Comparison of ENCODE assay signal across 7 mouse cellular contexts in genomic region chr14:57758237-57758636, GRCm38 (mm10). TPM values are rescaled to one million over a fixed set of nuclear protein-coding genes. Genes with fewer than 3 reads are reported as not detected.
A peak's percentile ranks its signal among the peaks of the same experiment; 100 is the strongest.
DNase-seq lines count a peak whose midpoint lies in the region; ATAC-seq and TF ChIP-seq lines count a peak whose summit lies in the region.

TSS of gene Lats2 (minus strand) at chr14:57758388.

- 0 out of 2 replicates have a peak within 1 kb of the TSS, but pooled peaks have one; percentile 10 for H3K9ac ChIP-seq in liver, embryonic 12.5 days

- no peaks in the 10 kb centered on the region for H3K9me3 ChIP-seq in liver, embryonic 12.5 days (replicated peaks)

- TF ChIP-seq CTCF in bone marrow, adult 2 months (IDR thresholded peaks at IDR 0.05; ENCODE audit: control insufficient read depth, insufficient read depth, low read length), result no peak

- no peak for TF ChIP-seq POLR2A in bone marrow, adult 2 months (IDR thresholded peaks at IDR 0.05; ENCODE audit: borderline replicate concordance, control insufficient read depth, low read depth, low read length)

- no peaks in the 10 kb centered on the region; the same call in 1 of the 2 replicates for H3K27me3 ChIP-seq in liver, embryonic 12.5 days (replicated peaks)

- no peak within 1 kb of the TSS for H3K4me3 ChIP-seq in liver, embryonic 12.5 days
- no peak within 1 kb of the TSS for H3K4me3 ChIP-seq in bone marrow, adult 2 months (replicated peaks; ENCODE audit: control insufficient read depth, low read depth, low read length)

- peaks cover 46% of the 10 kb centered on the region for H3K4me1 ChIP-seq in liver, embryonic 12.5 days
- H3K4me1 ChIP-seq in bone marrow, adult 2 months (ENCODE audit: control insufficient read depth, insufficient read depth, low read length), result peaks cover 4% of the 10 kb centered on the region

- H3K4me2 ChIP-seq in liver, embryonic 12.5 days, result no peak within 1 kb of the TSS

- no peaks in the 10 kb centered on the region for H3K36me3 ChIP-seq in liver, embryonic 12.5 days

- intact Hi-C loops in left cerebral cortex, postnatal 4 days (cut with DNase I), result no loop called here

- no peak within 1 kb of the TSS for H3K27ac ChIP-seq in liver, embryonic 12.5 days
- H3K27ac ChIP-seq in bone marrow, adult 2 months (ENCODE audit: control insufficient read depth, insufficient read depth, low read depth, low read length, poor library complexity), result no peak within 1 kb of the TSS

- no peak for DNase-seq in liver
- DNase-seq in gastrocnemius, postnatal 4 days (ENCODE audit: low spot score in 2 of 2), result no peak
- no peak for DNase-seq in left cerebral cortex, postnatal 4 days
- no peak for DNase-seq in thymus, postnatal 36 days
- no peak for DNase-seq in frontal cortex, postnatal 10 days (ENCODE audit: low spot score in 2 of 2)

- 79% methylated on average over 4 of the region's 4 CpGs for WGBS in liver, embryonic 12.5 days (ENCODE audit: insufficient replicate concordance)
- 91% methylated on average over 4 of the region's 4 CpGs for WGBS in bone marrow, adult 2 months

- ATAC-seq in liver, embryonic 12.5 days, result no peak

RNA-seq across cellular contexts. Expression of gene Lats2, which starts in this region (rescaled TPM):
- 6.6 and 7.3 TPM in 2 replicates for polyA plus RNA-seq in liver, embryonic 12.5 days (2016; fragmentation: Nextera tagmentation; extraction: Ambion mirVana)
- polyA plus RNA-seq in bone marrow, adult 2 months (2011; ENCODE audit: insufficient read depth, insufficient read length, low replicate concordance, missing spikeins), result 6.1 and 10.6 TPM in 2 replicates
- total RNA-seq in gastrocnemius, postnatal 4 days (2021), result 10 to 100 TPM; 37.1 to 39.2 TPM
- 10 to 100 TPM; 10.5 to 10.7 TPM for total RNA-seq in left cerebral cortex, postnatal 4 days (2021)
